Mouse (Mus musculus): ENCODE data around the gene Cxcl5. TPM values are rescaled to one million over a fixed set of nuclear protein-coding genes. Genes with fewer than 3 reads are reported as not detected.

Cxcl5 gene
- 0.19 and 0.28 TPM in 2 replicates for polyA plus RNA-seq (2015; fragmentation: Nextera tagmentation; extraction: Ambion mirVana)

DNA sequence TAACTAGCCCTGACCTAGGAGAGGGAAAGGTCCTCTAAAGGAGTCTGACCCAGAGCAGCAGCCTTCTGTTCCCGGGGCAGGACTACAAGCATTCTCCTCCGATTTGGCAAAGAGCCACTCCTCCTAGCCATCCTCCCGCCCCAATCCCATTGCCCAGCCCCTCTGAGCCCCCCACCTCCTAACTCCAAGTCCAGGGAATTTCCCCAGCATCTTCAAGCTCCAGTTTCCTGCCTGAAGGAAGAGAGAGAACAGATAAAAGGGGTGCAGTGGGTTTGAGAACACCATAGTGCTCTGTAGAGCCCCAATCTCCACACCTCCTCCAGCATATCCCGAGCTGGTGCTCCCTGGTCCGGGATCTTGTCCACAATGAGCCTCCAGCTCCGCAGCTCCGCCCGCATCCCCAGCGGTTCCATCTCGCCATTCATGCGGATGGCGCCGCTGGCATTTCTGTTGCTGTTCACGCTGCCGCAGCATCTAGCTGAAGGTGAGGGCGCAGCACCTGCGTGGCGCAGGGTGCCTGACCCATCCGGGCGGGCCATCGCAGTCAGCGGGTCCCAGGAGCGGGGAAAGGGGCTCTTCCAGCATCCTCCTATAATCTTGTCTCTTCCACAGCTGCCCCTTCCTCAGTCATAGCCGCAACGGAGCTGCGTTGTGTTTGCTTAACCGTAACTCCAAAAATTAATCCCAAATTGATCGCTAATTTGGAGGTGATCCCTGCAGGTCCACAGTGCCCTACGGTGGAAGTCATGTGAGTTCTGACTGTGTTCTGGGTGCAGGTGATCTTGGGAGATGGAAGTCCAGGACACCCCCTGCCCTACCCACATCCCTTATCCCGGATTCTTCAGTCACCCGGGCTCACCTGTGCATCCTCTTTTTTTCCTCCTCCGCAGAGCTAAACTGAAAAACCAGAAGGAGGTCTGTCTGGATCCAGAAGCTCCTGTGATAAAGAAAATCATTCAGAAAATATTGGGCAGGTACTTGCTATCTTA, at the start of gene Cxcl5:
Gene Cxcl5, plus strand, starts transcription at position 284 of the 989 bp plus-strand sequence.
- Histone ChIP-seq H3K27ac (no peak within 1 kb of the TSS), H3K36me3 (replicated peaks) (no peaks in the 10 kb centered on the region), H3K4me3 (peak within 1 kb of the TSS; percentile 53), H3K4me2 (peak within 1 kb of the TSS; percentile 92), H3K9ac (peak within 1 kb of the TSS; percentile 81), H3K4me1 (peaks cover 17% of the 10 kb centered on the region), H3K27me3 (replicated peaks) (no peaks in the 10 kb centered on the region; the same call in 1 of the 2 replicates), H3K9me3 (no peaks in the 10 kb centered on the region)
- 3% methylated on average over 32 of the region's 32 CpGs for WGBS
- peak; percentile 90 for ATAC-seq (replicated peaks)

DNA sequence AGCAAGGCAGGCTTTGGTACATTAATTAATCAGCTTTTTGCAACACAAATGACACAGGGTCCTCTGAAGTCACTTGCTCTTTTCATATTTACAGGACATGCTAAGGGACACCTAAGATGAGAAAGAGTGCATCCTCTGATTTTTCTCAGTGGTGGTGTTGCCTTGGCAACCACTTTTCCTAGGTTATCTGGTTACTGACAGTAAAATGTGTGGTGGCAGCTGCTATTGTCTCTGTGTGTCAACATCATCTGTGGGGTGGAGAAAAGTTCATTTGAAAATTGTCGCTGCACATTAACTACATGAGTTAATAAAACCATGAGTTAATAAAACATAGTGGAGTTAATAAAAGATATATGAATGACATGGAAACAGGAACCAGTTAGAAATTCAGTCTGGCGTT, 47.8 kb upstream of the Cxcl5 start:
- Histone ChIP-seq H3K27ac (no peak overlapping the region), H3K4me3 (no peak overlapping the region), H3K36me3 (replicated peaks) (no peaks in the 10 kb centered on the region), H3K4me1 (no peaks in the 10 kb centered on the region), H3K9me3 (no peaks in the 10 kb centered on the region), H3K4me2 (no peak overlapping the region), H3K9ac (no peak overlapping the region), H3K27me3 (replicated peaks) (no peaks in the 10 kb centered on the region)
- WGBS, result 70% methylated on average over 2 of the region's 2 CpGs
- ATAC-seq (replicated peaks), result no peak

DNA sequence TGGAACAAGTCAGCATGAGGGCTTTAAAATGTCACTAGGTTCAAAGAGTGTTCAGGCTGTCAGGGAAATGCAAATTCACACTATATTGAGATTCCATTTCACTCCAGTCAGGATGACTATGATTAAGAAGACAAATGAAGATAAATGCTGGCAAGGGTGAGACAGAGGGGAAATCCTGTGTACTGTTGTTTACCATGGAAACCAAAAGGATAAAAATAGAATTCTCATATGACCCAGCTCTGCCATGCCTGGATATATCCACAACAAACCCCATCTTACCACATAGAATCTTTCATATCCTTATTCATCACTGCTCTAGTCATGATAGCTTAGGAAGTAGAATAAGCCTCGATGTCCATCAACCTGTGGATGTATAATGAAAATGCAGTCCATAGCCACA, 41.2 kb upstream of the Cxcl5 start:
- ATAC-seq (replicated peaks), result no peak
- Histone ChIP-seq H3K4me1 (no peaks in the 10 kb centered on the region), H3K27me3 (replicated peaks) (no peaks in the 10 kb centered on the region), H3K4me3 (no peak overlapping the region), H3K9ac (no peak overlapping the region), H3K27ac (no peak overlapping the region), H3K4me2 (no peak overlapping the region), H3K36me3 (replicated peaks) (no peaks in the 10 kb centered on the region), H3K9me3 (no peaks in the 10 kb centered on the region)
- 91% methylated on average over 1 of the region's 1 CpGs for WGBS

DNA sequence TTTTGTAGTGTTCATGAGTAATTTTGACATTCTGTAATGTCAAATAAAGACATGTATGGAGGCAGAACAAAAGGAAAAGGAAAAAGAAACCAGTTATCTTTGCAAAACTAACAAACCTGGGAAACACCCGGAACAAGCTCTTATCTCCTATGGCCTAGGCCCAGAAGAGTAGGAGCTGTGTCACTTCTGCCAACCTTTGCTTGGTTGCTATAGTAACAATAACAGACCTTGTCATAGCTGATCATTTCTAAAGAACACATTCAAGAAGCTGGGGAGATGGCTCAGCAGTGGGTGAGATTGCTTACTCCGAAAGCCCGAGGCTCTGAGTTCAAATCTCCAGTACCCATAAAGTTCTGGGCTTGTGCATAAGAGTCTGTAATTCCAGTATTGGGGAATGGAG, 36.5 kb upstream of the Cxcl5 start:
- H3K9me3 ChIP-seq, result no peaks in the 10 kb centered on the region
- no peak overlapping the region for H3K4me3 ChIP-seq
- whole genome bisulfite sequencing, result 93% methylated on average over 3 of the region's 3 CpGs
- no peaks in the 10 kb centered on the region for H3K36me3 ChIP-seq (replicated peaks)
- no peak overlapping the region for H3K4me2 ChIP-seq
- H3K27me3 ChIP-seq (replicated peaks), result no peaks in the 10 kb centered on the region
- ATAC-seq (replicated peaks), result no peak
- no peak overlapping the region for H3K27ac ChIP-seq
- no peaks in the 10 kb centered on the region for H3K4me1 ChIP-seq
- H3K9ac ChIP-seq, result no peak overlapping the region

DNA sequence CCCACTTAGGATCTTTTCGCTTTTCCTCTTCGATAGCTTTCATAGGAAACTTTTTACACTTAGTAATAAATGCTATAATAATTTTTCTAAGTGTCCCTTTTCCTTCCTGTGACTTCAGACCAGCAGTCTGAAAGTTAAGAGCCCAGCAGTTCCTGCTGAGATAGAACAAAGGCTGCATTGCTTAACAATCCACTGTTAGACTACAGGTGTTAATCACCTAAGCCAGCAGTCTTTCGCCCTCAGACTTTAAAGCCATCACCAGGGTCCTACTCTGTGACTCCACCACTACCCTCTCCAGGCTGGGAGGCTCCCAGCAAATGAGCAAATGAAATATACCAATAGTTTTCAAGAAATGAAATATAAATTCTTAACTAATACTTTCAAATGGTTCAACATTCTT, 30.9 kb upstream of the Cxcl5 start:
- no peak for ATAC-seq (replicated peaks)
- Histone ChIP-seq H3K27ac (no peak overlapping the region), H3K4me1 (no peaks in the 10 kb centered on the region), H3K4me3 (no peak overlapping the region), H3K9ac (no peak overlapping the region), H3K27me3 (replicated peaks) (no peaks in the 10 kb centered on the region), H3K36me3 (replicated peaks) (no peaks in the 10 kb centered on the region), H3K4me2 (no peak overlapping the region), H3K9me3 (no peaks in the 10 kb centered on the region)
- 75% methylated on average over 3 of the region's 3 CpGs for WGBS

DNA sequence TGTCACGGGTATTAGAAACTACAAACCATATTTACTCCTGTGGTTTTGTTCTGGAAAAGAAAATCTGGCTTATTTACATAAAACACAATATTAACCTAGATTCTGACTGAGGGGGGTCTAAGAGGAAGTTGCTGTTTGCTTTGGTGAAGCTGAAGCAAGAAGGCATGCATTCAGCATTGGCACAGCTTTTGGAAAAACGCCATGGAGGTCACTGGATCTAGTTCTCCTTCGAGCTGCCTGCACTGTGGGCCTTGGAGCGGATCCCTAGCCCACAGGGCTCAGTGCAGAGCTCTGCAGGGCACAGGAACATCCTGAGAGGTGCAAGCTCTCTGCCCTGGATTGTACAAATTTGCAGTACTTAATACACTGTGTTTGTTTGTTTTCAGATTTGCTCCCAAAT, 27.7 kb upstream of the Cxcl5 start:
- H3K27me3 ChIP-seq (replicated peaks), result no peaks in the 10 kb centered on the region
- no peaks in the 10 kb centered on the region for H3K9me3 ChIP-seq
- H3K9ac ChIP-seq, result no peak overlapping the region
- H3K4me2 ChIP-seq, result no peak overlapping the region
- WGBS, result 81% methylated on average over 4 of the region's 4 CpGs
- no peak overlapping the region for H3K27ac ChIP-seq
- H3K4me1 ChIP-seq, result no peaks in the 10 kb centered on the region
- no peak for ATAC-seq (replicated peaks)
- no peak overlapping the region for H3K4me3 ChIP-seq
- no peaks in the 10 kb centered on the region for H3K36me3 ChIP-seq (replicated peaks)

DNA sequence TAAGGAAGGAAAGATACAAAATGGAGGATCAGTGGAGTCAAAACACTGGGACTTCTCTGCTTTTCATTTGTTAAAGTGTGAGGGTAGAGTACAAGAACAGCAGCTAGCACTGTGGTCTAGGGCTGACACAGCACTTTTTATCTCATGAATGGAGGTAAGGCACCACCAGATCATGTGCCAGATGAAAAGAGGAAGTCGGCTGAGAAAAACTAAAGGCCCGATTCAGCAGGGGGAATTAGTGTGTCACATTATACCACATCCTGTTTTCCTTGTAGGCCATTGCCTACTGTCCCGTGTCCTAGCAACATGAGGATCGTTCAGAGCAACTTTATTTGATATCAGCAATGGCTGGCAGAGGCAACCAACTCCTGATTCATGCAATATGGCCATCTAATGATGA, 17.1 kb upstream of the Cxcl5 start:
- H3K4me2 ChIP-seq, result no peak overlapping the region
- 74% methylated on average over 4 of the region's 4 CpGs for WGBS
- H3K27ac ChIP-seq, result no peak overlapping the region
- no peaks in the 10 kb centered on the region for H3K27me3 ChIP-seq (replicated peaks)
- H3K4me3 ChIP-seq, result no peak overlapping the region
- no peaks in the 10 kb centered on the region for H3K36me3 ChIP-seq (replicated peaks)
- H3K9ac ChIP-seq, result no peak overlapping the region
- no peaks in the 10 kb centered on the region for H3K9me3 ChIP-seq
- H3K4me1 ChIP-seq, result no peaks in the 10 kb centered on the region
- no peak for ATAC-seq (replicated peaks)

DNA sequence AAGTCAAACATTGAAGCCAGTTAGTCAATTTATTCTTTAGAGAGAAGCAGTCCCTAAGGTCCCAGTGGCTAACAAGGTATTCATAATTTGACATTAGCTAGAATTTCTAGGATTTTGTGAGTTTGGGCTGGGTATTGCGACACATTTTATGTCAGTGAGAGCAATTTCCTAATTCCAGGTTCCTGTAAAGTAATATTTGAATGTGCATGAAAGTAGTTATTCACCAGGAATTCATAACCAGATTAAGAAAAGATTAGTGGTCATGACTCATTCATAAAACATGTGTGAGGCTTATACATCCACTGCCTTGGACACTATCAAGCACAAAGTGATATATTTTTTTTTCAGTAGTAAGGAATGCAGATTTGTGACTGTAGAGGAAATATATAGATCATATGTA, 5.2 kb upstream of the Cxcl5 start:
- Histone ChIP-seq H3K27me3 (replicated peaks) (no peaks in the 10 kb centered on the region), H3K9ac (no peak overlapping the region), H3K4me2 (no peak overlapping the region), H3K27ac (no peak overlapping the region), H3K4me3 (no peak overlapping the region), H3K9me3 (no peaks in the 10 kb centered on the region), H3K4me1 (peaks cover 6% of the 10 kb centered on the region), H3K36me3 (replicated peaks) (no peaks in the 10 kb centered on the region)
- ATAC-seq (replicated peaks), result no peak
- 97% methylated on average over 1 of the region's 1 CpGs for WGBS

DNA sequence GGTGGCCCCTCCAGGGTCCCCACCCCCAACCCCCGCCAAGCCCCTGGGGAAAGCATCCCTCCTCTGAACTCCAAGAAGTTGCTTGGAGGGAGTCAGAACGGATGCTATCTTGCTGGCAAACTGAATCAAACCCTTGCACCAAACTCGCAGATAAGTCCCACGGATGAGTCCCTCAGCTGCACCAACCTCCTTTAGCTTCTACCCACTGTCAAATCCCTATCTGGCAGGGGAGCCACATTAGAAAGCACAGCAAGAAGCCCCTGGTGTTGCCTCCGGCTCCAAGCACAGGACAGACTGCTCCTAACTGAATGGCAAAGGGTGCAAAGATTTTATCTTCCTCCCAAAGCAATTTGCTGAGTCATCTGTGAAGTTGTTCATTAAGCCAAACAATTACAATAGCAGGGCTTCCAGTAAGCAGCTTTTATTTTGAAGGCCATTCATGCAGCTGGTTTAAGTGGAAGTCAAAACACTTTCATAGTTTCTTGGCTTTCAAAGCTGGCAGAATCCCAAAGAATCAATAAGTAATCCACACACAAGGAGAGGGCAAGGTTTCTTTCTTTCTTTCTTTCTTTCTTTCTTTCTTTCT, 1.0 kb upstream of the Cxcl5 start:
- Histone ChIP-seq H3K9ac (no peak overlapping the region), H3K27ac (no peak overlapping the region), H3K27me3 (replicated peaks) (no peaks in the 10 kb centered on the region; the same call in 1 of the 2 replicates), H3K4me1 (peaks cover 17% of the 10 kb centered on the region), H3K9me3 (no peaks in the 10 kb centered on the region), H3K4me3 (no peak overlapping the region), H3K36me3 (replicated peaks) (no peaks in the 10 kb centered on the region), H3K4me2 (no peak overlapping the region)
- WGBS, result 44% methylated on average over 5 of the region's 5 CpGs
- no peak for ATAC-seq (replicated peaks)

DNA sequence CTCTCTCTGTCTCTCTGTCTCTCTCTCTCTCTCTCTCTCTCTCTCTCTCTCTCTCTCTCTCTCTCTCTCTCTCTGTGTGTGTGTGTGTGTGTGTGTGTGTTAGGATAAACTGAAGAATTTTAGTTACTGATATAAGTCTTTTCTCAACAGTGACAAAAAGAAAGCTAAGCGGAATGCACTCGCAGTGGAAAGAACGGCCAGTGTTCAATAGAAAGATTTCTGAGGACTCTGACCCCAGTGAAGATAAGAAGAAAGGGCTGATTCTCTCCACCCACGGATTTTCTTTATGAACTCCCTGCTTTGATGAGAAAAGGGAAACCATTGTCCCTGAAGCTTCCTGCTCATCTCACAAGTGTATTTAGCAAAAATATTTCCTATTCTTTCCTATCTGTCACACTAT, 1.1 kb downstream of the Cxcl5 start:
- Histone ChIP-seq H3K36me3 (replicated peaks) (no peaks in the 10 kb centered on the region), H3K9me3 (no peaks in the 10 kb centered on the region), H3K4me2 (no peak overlapping the region), H3K9ac (no peak overlapping the region), H3K4me3 (no peak overlapping the region), H3K4me1 (peaks cover 17% of the 10 kb centered on the region), H3K27me3 (replicated peaks) (no peaks in the 10 kb centered on the region; the same call in 1 of the 2 replicates), H3K27ac (no peak overlapping the region)
- ATAC-seq (replicated peaks), result no peak
- 43% methylated on average over 4 of the region's 4 CpGs for WGBS

DNA sequence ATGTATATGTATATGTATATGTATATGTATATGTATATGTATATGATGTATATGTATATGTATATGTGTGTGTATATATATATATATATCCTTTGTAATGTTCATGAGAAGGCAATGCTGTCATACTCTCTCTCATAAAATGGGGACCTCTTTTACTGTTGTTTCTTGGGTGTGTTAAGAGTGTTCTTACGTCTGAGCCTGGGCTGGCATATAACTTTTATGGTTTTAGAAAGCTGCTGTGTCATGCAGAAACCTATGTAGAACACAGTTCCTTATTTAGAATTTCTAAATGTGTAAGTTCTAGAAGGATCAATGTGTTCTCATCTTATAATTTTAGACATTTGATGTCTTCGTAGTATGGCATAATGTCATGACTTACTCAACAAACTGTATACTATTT, 1.7 kb downstream of the Cxcl5 start:
- Histone ChIP-seq H3K9ac (no peak overlapping the region), H3K27ac (no peak overlapping the region), H3K27me3 (replicated peaks) (no peaks in the 10 kb centered on the region; the same call in 1 of the 2 replicates), H3K4me3 (no peak overlapping the region), H3K4me1 (peaks cover 17% of the 10 kb centered on the region), H3K9me3 (no peaks in the 10 kb centered on the region), H3K4me2 (no peak overlapping the region), H3K36me3 (replicated peaks) (no peaks in the 10 kb centered on the region)
- ATAC-seq (replicated peaks), result no peak
- WGBS, result 96% methylated on average over 2 of the region's 2 CpGs

DNA sequence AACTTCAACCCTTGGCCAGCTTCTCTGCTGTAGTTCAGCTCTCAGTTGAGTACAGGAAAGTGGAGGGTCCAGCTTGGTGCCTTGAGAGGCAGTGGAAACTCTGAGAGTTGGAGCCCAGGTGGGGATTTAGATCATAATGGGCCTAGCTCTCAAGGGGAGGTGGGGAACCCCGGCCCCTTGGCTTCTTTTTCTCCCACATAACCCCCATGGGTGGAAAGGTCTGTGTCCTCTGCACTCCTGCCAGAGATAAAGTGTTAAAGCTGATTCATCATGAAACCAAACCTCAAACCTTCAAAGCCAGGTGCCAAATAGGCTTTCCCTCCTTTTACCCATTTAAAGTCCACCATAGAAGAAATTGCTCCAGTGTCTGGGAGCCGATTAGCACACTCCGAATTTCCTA, 2.7 kb downstream of the Cxcl5 start:
- no peaks in the 10 kb centered on the region for H3K36me3 ChIP-seq (replicated peaks)
- 90% methylated on average over 3 of the region's 3 CpGs for WGBS
- no peak overlapping the region for H3K27ac ChIP-seq
- H3K9ac ChIP-seq, result no peak overlapping the region
- H3K9me3 ChIP-seq, result no peaks in the 10 kb centered on the region
- H3K4me2 ChIP-seq, result no peak overlapping the region
- H3K4me3 ChIP-seq, result no peak overlapping the region
- no peaks in the 10 kb centered on the region; the same call in 1 of the 2 replicates for H3K27me3 ChIP-seq (replicated peaks)
- ATAC-seq (replicated peaks), result no peak
- H3K4me1 ChIP-seq, result peaks cover 17% of the 10 kb centered on the region

All from midbrain, embryonic 15.5 days (tissue).